Mouse (Mus musculus) CH12.LX (cell line): ENCODE data around the gene Ube2z.

ENCODE experiments used
- BHLHE40 ChIP-seq: IDR thresholded peaks from 2 replicates; pipeline ENCODE4 v1.6.1; 2011; ENCODE audit warnings: mild to moderate bottlenecking, low read depth, low read length, improper control_type of control experiment
- CHD1 ChIP-seq: IDR thresholded peaks from 2 replicates; pipeline ENCODE4 v1.6.1; 2012; ENCODE audit warnings: low read depth, low read length, improper control_type of control experiment, inconsistent platforms
- CHD2 ChIP-seq: IDR thresholded peaks from 2 replicates; pipeline ENCODE4 v1.6.1; 2011; ENCODE audit warnings: low read length, improper control_type of control experiment
- CTCF ChIP-seq, 2 experiments: IDR thresholded peaks in 1 of 2; conservative IDR thresholded peaks in 1 of 2; 2 replicates each; pipeline ENCODE4 v1.5.1; 2011 to 2012; ENCODE audit warnings: low read depth in 2 of 2, low read length in 2 of 2, improper control_type of control experiment in 1 of 2, inconsistent platforms in 1 of 2, mild to moderate bottlenecking in 1 of 2, moderate library complexity in 1 of 2
- E2F4 ChIP-seq: IDR thresholded peaks from 2 replicates; pipeline ENCODE4 v1.6.1; 2011; ENCODE audit warnings: low read depth, low read length, improper control_type of control experiment; ENCODE audit not compliant: insufficient replicate concordance
- GABPA ChIP-seq: IDR thresholded peaks from 2 replicates; pipeline ENCODE4 v1.6.1; 2012; ENCODE audit warnings: low read depth, low read length, improper control_type of control experiment, inconsistent platforms; ENCODE audit not compliant: insufficient replicate concordance
- JUND ChIP-seq: conservative IDR thresholded peaks from 2 replicates; pipeline ENCODE4 v1.6.1; 2011; ENCODE audit warnings: low read depth, low read length, improper control_type of control experiment
- MAFK ChIP-seq: IDR thresholded peaks from 2 replicates; pipeline ENCODE4 v1.6.1; 2011; ENCODE audit warnings: low read length, improper control_type of control experiment; ENCODE audit not compliant: insufficient replicate concordance
- MAX ChIP-seq: IDR thresholded peaks from 2 replicates; pipeline ENCODE4 v1.6.1; 2011; ENCODE audit warnings: low read length, improper control_type of control experiment
- NRF1 ChIP-seq: IDR thresholded peaks from 2 replicates; pipeline ENCODE4 v1.6.1; 2014; ENCODE audit warnings: low read depth, mild to moderate bottlenecking, inconsistent platforms, low read length, improper control_type of control experiment, moderate library complexity
- POLR2A ChIP-seq: IDR thresholded peaks from 2 replicates; pipeline ENCODE4 v1.6.1; 2011; ENCODE audit warnings: low read depth, mild to moderate bottlenecking, improper control_type of control experiment, low read length
- TBP ChIP-seq: conservative IDR thresholded peaks from 2 replicates; pipeline ENCODE4 v1.6.1; 2011; ENCODE audit warnings: low read depth, low read length, improper control_type of control experiment

GRCm38 (mm10) chr11:96030571-96030970 lies 34.6 kb downstream of the Ube2z start:
- TF ChIP-seq NRF1: no peak
- no peak for TF ChIP-seq BHLHE40
- no peak for TF ChIP-seq JUND
- no peak for TF ChIP-seq CTCF (conservative IDR thresholded peaks at IDR 0.05 in 1 of 2, IDR thresholded peaks at IDR 0.05 in 1 of 2; ENCODE audit: low read depth in 2 of 2, low read length in 2 of 2)
- no peak for TF ChIP-seq GABPA
- TF ChIP-seq MAFK: no peak
- no peak for TF ChIP-seq CHD1
- no peak for TF ChIP-seq MAX
- no peak for TF ChIP-seq TBP
- TF ChIP-seq E2F4: no peak
- TF ChIP-seq CHD2: no peak
- TF ChIP-seq POLR2A: no peak
